10 mouse cellular contexts compared by ENCODE assay signal in genomic region chr5:31092231-31092975, GRCm38 (mm10). TPM values are rescaled to one million over a fixed set of nuclear protein-coding genes. Genes with fewer than 3 reads are reported as not detected.
A peak's percentile ranks its signal among the peaks of the same experiment; 100 is the strongest.
DNase-seq lines count a peak whose midpoint lies in the region; ATAC-seq lines count a peak whose summit lies in the region.
"Had no signal": no experiment of that assay in that cellular context is flagged by ENCODE, and none has a peak within 500 bp of the region (broad histone marks: within the 10 kb centered on the region; RNA-seq: fewer than 3 reads in every experiment).

No protein-coding gene starts in this region.

- WGBS in forebrain, embryonic 11.5 days: 3% methylated on average over 26 of the region's 53 CpGs
- under 1% methylated on average over 36 of the region's 53 CpGs for WGBS in neural tube, embryonic 14.5 days

- H3K27me3 ChIP-seq in forebrain, embryonic 11.5 days (ENCODE audit: control insufficient read depth, insufficient read depth, low read length): peaks cover 70% of the 10 kb centered on the region
- H3K27me3 ChIP-seq in neural tube, embryonic 14.5 days (ENCODE audit: control insufficient read depth, insufficient read depth, low read length): peaks cover 50% of the 10 kb centered on the region

- DNase-seq in layer of hippocampus, adult 11-12 months (ENCODE audit: low spot score): peak; percentile 63
- no peak for DNase-seq in layer of hippocampus, postnatal 10 days (ENCODE audit: low spot score in 2 of 2)
- DNase-seq in forebrain, embryonic 11.5 days (ENCODE audit: low spot score): no peak
- peak; percentile 75 to 83 for DNase-seq in left cerebral cortex, postnatal 36 days (ENCODE audit: low spot score in 2 of 2)
- no peak for DNase-seq in cerebellum, adult 11 months
- no peak for DNase-seq in thymus, postnatal 10 days (ENCODE audit: low spot score in 2 of 2)
- DNase-seq in urinary bladder, postnatal 4 days (ENCODE audit: low spot score in 2 of 2): no peak

- H3K9ac ChIP-seq in forebrain, embryonic 11.5 days (ENCODE audit: low read length): peak overlapping the region; percentile 29; the same call in 1 of the 2 replicates
- peak overlapping the region; percentile 70 for H3K9ac ChIP-seq in neural tube, embryonic 14.5 days (replicated peaks; ENCODE audit: low read depth, low read length)

- no peak for ATAC-seq in forebrain, embryonic 11.5 days (replicated peaks; ENCODE audit: low FRiP score)
- ATAC-seq in neural tube, embryonic 14.5 days (ENCODE audit: low read depth): no peak; the same call in 1 of the 2 replicates

- peak overlapping the region; percentile 61 for H3K4me2 ChIP-seq in forebrain, embryonic 11.5 days (ENCODE audit: low read depth, low read length, severe bottlenecking)
- H3K4me2 ChIP-seq in neural tube, embryonic 14.5 days (ENCODE audit: low read depth, low read length): peak overlapping the region; percentile 52

- H3K36me3 ChIP-seq in forebrain, embryonic 11.5 days (ENCODE audit: control insufficient read depth, insufficient read depth, low read length): no peaks in the 10 kb centered on the region
- H3K36me3 ChIP-seq in neural tube, embryonic 14.5 days (ENCODE audit: control insufficient read depth, insufficient read depth, low read length): no peaks in the 10 kb centered on the region

- H3K4me3 ChIP-seq in forebrain, embryonic 11.5 days (ENCODE audit: low read depth, low read length): peak overlapping the region; percentile 36
- H3K4me3 ChIP-seq in neural tube, embryonic 14.5 days (ENCODE audit: low read depth, low read length): peak overlapping the region; percentile 57

- H3K9me3 ChIP-seq in forebrain, embryonic 11.5 days (ENCODE audit: control insufficient read depth, low read length): no peaks in the 10 kb centered on the region
- H3K9me3 ChIP-seq in neural tube, embryonic 14.5 days (ENCODE audit: control insufficient read depth, low read length): no peaks in the 10 kb centered on the region

- peaks cover 19% of the 10 kb centered on the region for H3K4me1 ChIP-seq in forebrain, embryonic 11.5 days (replicated peaks; ENCODE audit: control insufficient read depth, insufficient read depth, low read length)
- H3K4me1 ChIP-seq in neural tube, embryonic 14.5 days (ENCODE audit: control insufficient read depth, insufficient read depth, low read length): peaks cover 13% of the 10 kb centered on the region

- H3K27ac ChIP-seq in forebrain, embryonic 11.5 days (ENCODE audit: low read depth, low read length): no peak overlapping the region
- peak overlapping the region; percentile 45 for H3K27ac ChIP-seq in neural tube, embryonic 14.5 days (ENCODE audit: low read depth, low read length)

- intact Hi-C loops in left cerebral cortex, postnatal 36 days (cut with DNase I): no loop called here

RNA-seq across cellular contexts. Expression of gene Dnajc5g, which starts 13.7 kb away (rescaled TPM):
- total RNA-seq in layer of hippocampus, postnatal 10 days (2021): not detected
- polyA plus RNA-seq in forebrain, embryonic 11.5 days (2014; fragmentation: Nextera tagmentation; extraction: Ambion mirVana): not detected in 2 replicates
- total RNA-seq in left cerebral cortex, postnatal 36 days (2021): not detected
- not detected in 2 replicates for polyA plus RNA-seq in neural tube, embryonic 14.5 days (2014; fragmentation: Nextera tagmentation; extraction: Ambion mirVana)
- total RNA-seq: hematopoietic stem cell, adult 5-6 weeks had no signal
- polyA plus RNA-seq: Patski had no signal

RNA-seq across cellular contexts. Expression of gene Slc30a3, which starts 15.6 kb away (rescaled TPM):
- 10 to 100 TPM; 41.0 to 47.6 TPM for total RNA-seq in layer of hippocampus, postnatal 10 days (2021)
- 0.79 and 1.2 TPM in 2 replicates for polyA plus RNA-seq in forebrain, embryonic 11.5 days (2014; fragmentation: Nextera tagmentation; extraction: Ambion mirVana)
- total RNA-seq in left cerebral cortex, postnatal 36 days (2021): 100 to 1,000 TPM; 155 to 159 TPM
- 39.8 and 48.3 TPM in 2 replicates for polyA plus RNA-seq in neural tube, embryonic 14.5 days (2014; fragmentation: Nextera tagmentation; extraction: Ambion mirVana)
- total RNA-seq: hematopoietic stem cell, adult 5-6 weeks had no signal

RNA-seq across cellular contexts. Expression of gene Trim54, which starts 24.1 kb away (rescaled TPM):
- not detected for total RNA-seq in layer of hippocampus, postnatal 10 days (2021)
- not detected in 2 replicates for polyA plus RNA-seq in forebrain, embryonic 11.5 days (2014; fragmentation: Nextera tagmentation; extraction: Ambion mirVana)
- 1 to 10 TPM; 1.4 to 2.8 TPM for total RNA-seq in left cerebral cortex, postnatal 36 days (2021)
- not detected in 2 replicates for polyA plus RNA-seq in neural tube, embryonic 14.5 days (2014; fragmentation: Nextera tagmentation; extraction: Ambion mirVana)
- total RNA-seq: hematopoietic stem cell, adult 5-6 weeks had no signal
- polyA plus RNA-seq: Patski had no signal

RNA-seq across cellular contexts. Expression of gene Cad, which starts 37.8 kb away (rescaled TPM):
- total RNA-seq in layer of hippocampus, postnatal 10 days (2021): 10 to 100 TPM; 21.2 to 23.2 TPM
- 44.3 and 55.4 TPM in 2 replicates for polyA plus RNA-seq in forebrain, embryonic 11.5 days (2014; fragmentation: Nextera tagmentation; extraction: Ambion mirVana)
- 10 to 100 TPM; 18.1 to 21.8 TPM for total RNA-seq in left cerebral cortex, postnatal 36 days (2021)
- 10.4 and 10.6 TPM in 2 replicates for polyA plus RNA-seq in neural tube, embryonic 14.5 days (2014; fragmentation: Nextera tagmentation; extraction: Ambion mirVana)

RNA-seq across cellular contexts. Expression of gene Slc5a6, which starts 43.7 kb away (rescaled TPM):
- 10 to 100 TPM; 14.2 to 16.6 TPM for total RNA-seq in layer of hippocampus, postnatal 10 days (2021)
- 10.8 and 10.9 TPM in 2 replicates for polyA plus RNA-seq in forebrain, embryonic 11.5 days (2014; fragmentation: Nextera tagmentation; extraction: Ambion mirVana)
- 10 to 100 TPM; 14.4 to 17.9 TPM for total RNA-seq in left cerebral cortex, postnatal 36 days (2021)
- 15.1 and 15.6 TPM in 2 replicates for polyA plus RNA-seq in neural tube, embryonic 14.5 days (2014; fragmentation: Nextera tagmentation; extraction: Ambion mirVana)

Comparison
In these comparisons a context has a peak if more than half of its experiments do, and no peak if none do; other contexts are left out.
1. DNase-seq: peak in layer of hippocampus, adult 11-12 months (single experiment) and left cerebral cortex, postnatal 36 days (2 of 2); none in layer of hippocampus, postnatal 10 days (0 of 2), forebrain, embryonic 11.5 days (single experiment), cerebellum, adult 11 months (single experiment), thymus, postnatal 10 days (0 of 2) and urinary bladder, postnatal 4 days (0 of 2).